Mouse (Mus musculus) stomach, postnatal 0 days (tissue): ENCODE results near the gene Ranbp9. TPM values are rescaled to one million over a fixed set of nuclear protein-coding genes. Genes with fewer than 3 reads are reported as not detected.
A peak's percentile ranks its signal among the peaks of the same experiment; 100 is the strongest.

Experiments
- ATAC-seq: fragments of 200-750 bp; cut with Nextera tagmentation; 2 replicates; pipeline ENCODE4 v1.8.0; 2017; ENCODE audit not compliant: low FRiP score, low TSS enrichment
- DNase-seq: peaks from one replicate; pipeline ENCODE4 v3.0.0-alpha.2; 2016; ENCODE audit warnings: low spot score
- H3K27ac ChIP-seq: fragments of 300-500 bp; sonication (generic); replicated peaks from 2 replicates; pipeline ENCODE4 v1.5.1; 2014; ENCODE audit warnings: mild to moderate bottlenecking, control low read depth
- H3K27me3 ChIP-seq: fragments of 300-500 bp; sonication (generic); 2 replicates; pipeline ENCODE4 v1.6.1; 2014; ENCODE audit warnings: low read length; ENCODE audit not compliant: control insufficient read depth, insufficient read depth
- H3K36me3 ChIP-seq: fragments of 300-500 bp; sonication (generic); 2 replicates; pipeline ENCODE4 v1.6.1; 2014; ENCODE audit warnings: low read length, mixed read lengths; ENCODE audit not compliant: control insufficient read depth, insufficient read depth
- H3K4me1 ChIP-seq: fragments of 300-500 bp; sonication (generic); replicated peaks from 2 replicates; pipeline ENCODE4 v1.6.1; 2014; ENCODE audit warnings: antibody characterized with exemption; ENCODE audit not compliant: control insufficient read depth, insufficient read depth
- H3K4me2 ChIP-seq: fragments of 300-500 bp; sonication (generic); replicated peaks from 2 replicates; pipeline ENCODE4 v1.6.1; 2014; ENCODE audit warnings: low read depth, mild to moderate bottlenecking, control low read depth, moderate library complexity
- H3K4me3 ChIP-seq: fragments of 300-500 bp; sonication (generic); 2 replicates; pipeline ENCODE4 v1.5.1; 2014; ENCODE audit warnings: low read depth, low read length, control low read depth
- H3K9ac ChIP-seq: fragments of 300-500 bp; sonication (generic); 2 replicates; pipeline ENCODE4 v1.6.1; 2014; ENCODE audit warnings: mild to moderate bottlenecking, low read length, control low read depth, mixed read lengths
- H3K9me3 ChIP-seq: fragments of 300-500 bp; sonication (generic); 2 replicates; pipeline ENCODE4 v1.6.1; 2016; ENCODE audit warnings: low read length; ENCODE audit not compliant: control insufficient read depth
- CTCF ChIP-seq: IDR thresholded peaks from 2 replicates; pipeline ENCODE4 v1.5.1; 2016; ENCODE audit warnings: antibody characterized with exemption, low read depth, mild to moderate bottlenecking, moderate library complexity
- EP300 ChIP-seq: optimal IDR thresholded peaks from 2 replicates; pipeline ENCODE3; 2016; ENCODE audit warnings: antibody characterized with exemption
- WGBS: fragments of 180-500 bp; shearing (Covaris S2); extraction: QIAGEN DNeasy Blood & Tissue Kit; methylation state at CpG from one replicate; pipeline ENCODE4 v1.1.7; 2014; 5-methylcytosine and 5-hydroxymethylcytosine counted together
- polyA plus RNA-seq: library from polyadenylated mRNA; unstranded; fragments of >200 nt; fragmentation: Nextera tagmentation; extraction: Ambion mirVana; gene quantifications from 2 replicates; pipeline ENCODE4 v1.2.1, GENCODE M21; 2015

Gene Ranbp9
- polyA plus RNA-seq, 1 experiment from 2014 or later = 7.1 TPM

DNA sequence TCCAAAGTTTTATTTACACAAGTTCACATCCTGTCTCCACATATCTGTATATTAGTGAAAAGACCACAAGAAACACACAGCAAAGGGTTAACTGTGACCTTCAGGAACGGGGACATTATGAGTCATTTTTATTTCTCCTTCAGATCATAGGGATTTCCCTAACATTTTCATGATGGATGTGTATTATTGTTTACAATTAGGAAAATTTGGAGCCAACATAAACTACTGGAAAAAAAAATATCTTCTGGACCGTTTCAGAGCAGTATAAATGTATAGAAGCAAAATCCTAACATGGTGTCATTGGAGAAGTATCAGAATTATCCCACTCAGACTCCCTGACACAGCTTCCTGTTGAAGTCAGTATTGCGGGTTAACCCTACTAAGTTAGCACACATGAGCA, 101.1 kb downstream of the Ranbp9 start:
- TF ChIP-seq CTCF = no peak
- TF ChIP-seq EP300 = no peak
- Histone ChIP-seq H3K36me3 (0 out of 2 replicates have a peak, but pooled peaks cover 3% of the 10 kb centered on the region), H3K4me2 (no peak overlapping the region), H3K4me3 (no peak overlapping the region), H3K27ac (no peak overlapping the region), H3K27me3 (no peaks in the 10 kb centered on the region), H3K9ac (no peak overlapping the region), H3K4me1 (no peaks in the 10 kb centered on the region), H3K9me3 (no peaks in the 10 kb centered on the region)
- WGBS = 51% methylated on average over 3 of the region's 3 CpGs
- DNase-seq = no peak
- no peak for ATAC-seq

DNA sequence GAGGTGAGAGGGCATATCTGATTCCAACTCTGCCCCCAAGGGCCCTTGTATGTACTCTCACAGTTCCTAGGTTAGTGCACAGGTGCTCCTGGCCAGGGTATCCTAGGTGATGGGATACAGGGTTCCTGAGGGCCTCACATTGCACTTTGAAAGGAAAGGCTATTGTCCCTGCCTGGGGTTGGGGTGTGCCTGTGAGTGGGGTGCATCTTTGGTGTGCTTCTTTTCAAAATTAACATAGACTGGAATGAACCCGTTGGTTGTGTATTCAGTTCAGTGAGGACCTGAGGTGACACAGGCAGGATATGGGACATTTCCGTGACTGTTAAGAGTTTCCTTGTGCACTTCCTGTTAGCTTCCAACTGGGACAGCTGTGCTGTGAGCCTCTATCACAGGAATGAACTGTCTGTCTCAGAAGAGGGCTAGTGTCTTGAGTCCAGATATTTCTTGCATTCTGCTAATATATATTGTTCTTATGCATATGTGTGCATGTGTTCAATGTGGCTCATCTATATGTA, 106.1 kb downstream of the Ranbp9 start:
- TF ChIP-seq EP300 (no peak), CTCF (no peak)
- DNase-seq = no peak
- H3K27me3 ChIP-seq = no peaks in the 10 kb centered on the region
- H3K4me2 ChIP-seq = no peak overlapping the region
- no peaks in the 10 kb centered on the region for H3K9me3 ChIP-seq
- no peak overlapping the region for H3K27ac ChIP-seq
- no peak overlapping the region for H3K9ac ChIP-seq
- WGBS = 59% methylated on average over 2 of the region's 2 CpGs
- ATAC-seq = no peak
- H3K36me3 ChIP-seq = peaks cover 11% of the 10 kb centered on the region; the same call in 1 of the 2 replicates
- H3K4me3 ChIP-seq = no peak overlapping the region
- H3K4me1 ChIP-seq = no peaks in the 10 kb centered on the region

DNA sequence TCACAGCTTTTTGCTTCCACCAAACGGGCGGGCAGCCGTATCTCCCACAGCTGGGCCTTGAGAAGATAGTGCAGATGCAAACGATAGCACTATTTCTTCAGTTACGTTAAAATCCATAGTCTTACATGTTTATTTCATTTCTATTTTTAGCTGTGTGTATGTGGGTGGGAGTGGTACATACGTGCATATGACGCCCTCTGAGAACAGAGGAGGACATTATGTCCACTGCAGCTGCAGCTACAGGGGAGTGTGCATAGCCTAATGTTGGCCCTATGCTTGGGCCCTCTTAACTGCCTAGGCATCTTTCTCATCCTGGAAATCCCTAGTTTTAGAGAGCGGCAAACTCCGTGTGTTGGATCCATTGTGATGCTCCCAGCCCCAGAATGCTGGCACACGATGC, 106.9 kb downstream of the Ranbp9 start:
- Histone ChIP-seq H3K36me3 (peaks cover 11% of the 10 kb centered on the region; the same call in 1 of the 2 replicates), H3K4me1 (no peaks in the 10 kb centered on the region), H3K9me3 (no peaks in the 10 kb centered on the region), H3K4me2 (no peak overlapping the region), H3K9ac (no peak overlapping the region), H3K27me3 (no peaks in the 10 kb centered on the region), H3K27ac (no peak overlapping the region), H3K4me3 (no peak overlapping the region)
- DNase-seq (no peak), ATAC-seq (no peak)
- WGBS = 74% methylated on average over 10 of the region's 10 CpGs
- TF ChIP-seq CTCF (no peak), EP300 (no peak)

DNA sequence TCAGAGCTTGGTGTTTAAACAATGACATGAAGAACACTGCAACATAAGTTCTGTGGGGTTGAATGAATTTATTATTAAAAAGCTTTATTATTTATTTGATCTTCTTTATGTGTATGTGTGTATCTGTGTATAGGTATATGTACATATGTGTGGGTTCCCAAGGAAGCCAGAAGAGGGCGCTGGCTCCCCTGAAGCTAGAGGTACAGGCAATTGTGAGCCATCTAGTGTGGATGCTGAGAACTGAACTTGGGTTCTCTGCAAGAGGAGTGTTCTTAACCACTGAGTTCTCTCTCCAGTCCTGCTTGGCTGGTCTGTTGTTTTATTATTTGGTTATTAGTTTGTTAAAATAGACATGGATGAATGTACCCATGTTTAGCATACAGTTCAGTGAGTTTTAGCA, 108.2 kb downstream of the Ranbp9 start:
- no peaks in the 10 kb centered on the region for H3K27me3 ChIP-seq
- H3K4me1 ChIP-seq = no peaks in the 10 kb centered on the region
- no peaks in the 10 kb centered on the region for H3K9me3 ChIP-seq
- no peak overlapping the region for H3K4me2 ChIP-seq
- TF ChIP-seq CTCF (peak; percentile 26), EP300 (no peak)
- no peak overlapping the region for H3K4me3 ChIP-seq
- H3K27ac ChIP-seq = no peak overlapping the region
- ATAC-seq = no peak
- no peak overlapping the region for H3K9ac ChIP-seq
- WGBS = 90% methylated on average over 1 of the region's 1 CpGs
- DNase-seq = no peak
- peaks cover 11% of the 10 kb centered on the region; the same call in 1 of the 2 replicates for H3K36me3 ChIP-seq

DNA sequence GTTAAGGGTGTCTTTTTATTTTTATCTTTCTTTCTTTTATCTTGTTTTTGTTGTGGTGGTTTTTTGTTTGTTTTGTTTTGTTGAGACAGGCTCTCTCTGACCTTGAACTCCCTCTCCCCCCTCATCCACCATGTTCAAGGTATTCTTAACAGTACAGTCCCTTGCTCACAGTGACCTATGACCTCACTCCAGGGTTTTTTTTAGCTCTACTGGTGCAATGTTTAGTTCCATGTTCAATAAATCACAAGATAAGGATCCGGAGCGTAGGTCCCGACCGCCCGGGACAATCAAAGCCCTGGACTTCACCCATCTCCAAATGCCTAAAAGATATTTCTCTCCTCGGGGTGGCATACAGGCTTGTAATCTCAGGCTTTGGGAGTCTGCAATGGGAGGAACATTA, 111.0 kb downstream of the Ranbp9 start:
- H3K4me1 ChIP-seq = no peaks in the 10 kb centered on the region
- H3K9ac ChIP-seq = no peak overlapping the region
- no peak overlapping the region for H3K4me2 ChIP-seq
- no peak overlapping the region for H3K4me3 ChIP-seq
- no peaks in the 10 kb centered on the region for H3K9me3 ChIP-seq
- no peak for TF ChIP-seq EP300
- no peak for TF ChIP-seq CTCF
- WGBS = 53% methylated on average over 6 of the region's 6 CpGs
- no peaks in the 10 kb centered on the region for H3K27me3 ChIP-seq
- peaks cover 11% of the 10 kb centered on the region; the same call in 1 of the 2 replicates for H3K36me3 ChIP-seq
- DNase-seq (no peak), ATAC-seq (no peak)
- no peak overlapping the region for H3K27ac ChIP-seq

DNA sequence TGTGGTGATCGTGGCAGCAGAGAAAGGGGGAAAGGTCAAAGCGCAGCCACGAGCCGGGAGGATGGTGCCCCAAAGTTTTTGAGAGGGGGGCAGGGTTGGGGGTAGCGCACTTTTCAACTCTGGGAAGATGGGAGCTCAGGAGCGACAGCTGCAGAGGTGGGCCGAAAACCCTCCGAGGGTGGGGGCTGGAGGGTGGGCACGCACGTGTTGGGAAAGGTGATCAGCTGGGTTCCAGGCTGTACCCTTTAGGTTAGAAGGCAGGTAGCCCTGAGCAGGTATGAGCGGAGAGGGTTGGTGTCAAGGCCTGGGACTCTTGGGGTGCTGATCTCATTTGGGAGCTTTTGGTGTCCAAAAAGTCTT, 115.3 kb downstream of the Ranbp9 start:
- H3K9me3 ChIP-seq = no peaks in the 10 kb centered on the region
- H3K4me3 ChIP-seq = peak overlapping the region; percentile 68
- TF ChIP-seq EP300 = no peak
- TF ChIP-seq CTCF = no peak
- ATAC-seq = peak; percentile 51; the same call in 1 of the 2 replicates
- DNase-seq = no peak
- 5% methylated on average over 11 of the region's 11 CpGs for WGBS
- peak overlapping the region; percentile 40; the same call in 1 of the 2 replicates for H3K27ac ChIP-seq
- H3K4me2 ChIP-seq = peak overlapping the region; percentile 94
- H3K27me3 ChIP-seq = no peaks in the 10 kb centered on the region
- H3K36me3 ChIP-seq = no peaks in the 10 kb centered on the region
- no peaks in the 10 kb centered on the region for H3K4me1 ChIP-seq
- peak overlapping the region; percentile 68 for H3K9ac ChIP-seq
